Mouse (Mus musculus) hindbrain, embryonic 10.5 days (tissue): ENCODE results near the gene Adamtsl5. TPM values are rescaled to one million over a fixed set of nuclear protein-coding genes. Genes with fewer than 3 reads are reported as not detected.
A peak's percentile ranks its signal among the peaks of the same experiment; 100 is the strongest.

Experiments
- DNase-seq: peaks from one replicate; pipeline ENCODE4 v3.0.0-alpha.2; 2017; ENCODE audit warnings: low spot score
- H3K27ac ChIP-seq: fragments of 300-500 bp; sonication (generic); 2 replicates; pipeline ENCODE4 v1.5.1; 2016; ENCODE audit warnings: mild to moderate bottlenecking, moderate library complexity
- H3K27me3 ChIP-seq: fragments of 300-500 bp; sonication (generic); 2 replicates; pipeline ENCODE4 v1.6.1; 2016; ENCODE audit warnings: mild to moderate bottlenecking; ENCODE audit not compliant: poor library complexity, insufficient read depth, severe bottlenecking
- H3K36me3 ChIP-seq: fragments of 300-500 bp; sonication (generic); 2 replicates; pipeline ENCODE4 v1.6.1; 2016; ENCODE audit warnings: mild to moderate bottlenecking, moderate library complexity
- H3K4me1 ChIP-seq: fragments of 300-500 bp; sonication (generic); replicated peaks from 2 replicates; pipeline ENCODE4 v1.6.1; 2016; ENCODE audit warnings: mild to moderate bottlenecking
- H3K4me3 ChIP-seq: fragments of 300-500 bp; sonication (generic); 2 replicates; pipeline ENCODE4 v1.5.1; 2016; ENCODE audit warnings: mild to moderate bottlenecking, moderate library complexity
- H3K9me3 ChIP-seq: fragments of 300-500 bp; sonication (generic); 2 replicates; pipeline ENCODE4 v1.6.1; 2016; ENCODE audit warnings: mild to moderate bottlenecking, moderate library complexity
- WGBS: fragments of 180-500 bp; shearing (Covaris S2); methylation state at CpG from one replicate; pipeline ENCODE4 v1.1.7; 2016; 5-methylcytosine and 5-hydroxymethylcytosine counted together
- polyA plus RNA-seq: library from polyadenylated mRNA; unstranded; fragments of >200 nt; fragmentation: Nextera tagmentation; extraction: Ambion mirVana; gene quantifications from 2 replicates; pipeline ENCODE4 v1.2.1, GENCODE M21; 2016

The Adamtsl5 gene
- polyA plus RNA-seq, 1 experiment from 2014 or later: 1.3 TPM

DNA sequence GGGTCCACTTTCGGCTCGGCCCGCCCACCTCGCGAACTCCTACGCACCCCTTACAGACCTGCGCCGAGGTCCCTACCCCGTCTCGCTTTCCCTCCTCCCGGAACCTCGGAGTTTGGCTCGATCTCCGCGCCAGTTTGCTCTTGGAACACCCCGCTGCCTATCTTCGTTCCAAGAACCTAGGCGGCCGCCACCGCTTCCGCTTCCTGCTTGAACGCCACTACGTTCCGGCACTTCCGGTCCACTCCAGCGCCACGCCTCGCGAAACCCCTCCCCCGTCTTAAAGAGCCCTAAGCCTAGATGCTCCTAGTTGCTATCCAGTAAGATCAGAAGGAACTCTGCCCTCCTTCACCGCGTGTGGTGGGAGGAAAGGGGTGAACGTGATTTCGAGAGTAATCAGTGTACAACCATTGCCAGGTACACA is 27.9 kb downstream of the Adamtsl5 start, which contains the start of gene 2310011J03Rik:
2310011J03Rik (minus strand) TSS at position 198 of the 421 bp plus-strand sequence.
- no peaks in the 10 kb centered on the region for H3K9me3 ChIP-seq
- H3K27me3 ChIP-seq: peaks cover 62% of the 10 kb centered on the region
- H3K36me3 ChIP-seq: peaks cover 40% of the 10 kb centered on the region
- peaks cover 77% of the 10 kb centered on the region for H3K4me1 ChIP-seq
- peak within 1 kb of the TSS; percentile 85 for H3K27ac ChIP-seq
- WGBS: under 1% methylated on average over 34 of the region's 34 CpGs
- peak; percentile 92 for DNase-seq
- H3K4me3 ChIP-seq: peak within 1 kb of the TSS; percentile 78

DNA sequence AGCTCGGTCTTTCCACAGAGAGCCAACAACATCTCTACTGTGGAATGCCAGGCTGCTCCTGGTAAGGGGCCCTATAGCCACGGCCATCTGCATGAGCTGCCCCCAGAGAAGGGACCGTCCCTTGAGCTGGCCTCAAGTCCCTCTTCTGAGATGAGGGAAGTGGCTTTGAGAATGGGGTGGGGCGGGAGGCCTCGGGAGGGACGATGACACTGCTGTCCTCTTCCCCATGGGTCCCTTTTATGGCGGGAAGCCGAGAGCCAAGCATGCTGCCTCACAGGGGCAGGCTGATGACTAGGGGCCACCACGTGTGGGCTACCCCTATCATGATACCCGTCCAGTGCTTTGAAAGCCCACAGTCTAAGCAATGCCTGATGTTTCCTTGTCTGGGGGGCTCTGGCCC is 31.2 kb downstream of the Adamtsl5 start:
- H3K9me3 ChIP-seq: no peaks in the 10 kb centered on the region
- H3K27ac ChIP-seq: no peak overlapping the region
- peaks cover 86% of the 10 kb centered on the region for H3K4me1 ChIP-seq
- H3K27me3 ChIP-seq: peaks cover 67% of the 10 kb centered on the region
- DNase-seq: no peak
- H3K4me3 ChIP-seq: peak overlapping the region; percentile 78; the same call in 1 of the 2 replicates
- 66% methylated on average over 10 of the region's 10 CpGs for WGBS
- peaks cover 73% of the 10 kb centered on the region for H3K36me3 ChIP-seq

DNA sequence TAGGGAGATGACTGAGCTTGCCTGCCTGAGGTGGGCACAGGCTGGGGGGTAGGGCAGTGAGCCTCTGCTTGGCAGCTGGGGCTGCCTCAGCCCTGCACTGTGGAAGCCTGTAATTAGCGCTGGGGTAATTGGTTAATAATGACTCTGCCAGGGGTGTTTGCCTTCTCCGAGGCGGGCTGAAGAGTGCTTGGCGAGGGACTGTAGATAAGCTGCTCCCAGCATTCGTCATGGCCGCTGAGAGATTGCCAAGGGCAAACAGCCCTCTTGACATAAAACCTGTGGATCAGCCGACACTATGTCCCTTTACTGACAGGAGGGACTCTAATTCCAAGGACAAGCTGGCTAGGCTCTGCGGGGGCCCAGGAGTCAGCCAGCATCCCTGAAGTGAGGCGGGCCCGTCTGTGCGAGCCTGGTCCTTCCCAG is 31.8 kb downstream of the Adamtsl5 start:
- Histone ChIP-seq H3K4me1 (peaks cover 79% of the 10 kb centered on the region), H3K4me3 (no peak overlapping the region), H3K36me3 (peaks cover 80% of the 10 kb centered on the region), H3K9me3 (no peaks in the 10 kb centered on the region), H3K27me3 (peaks cover 67% of the 10 kb centered on the region), H3K27ac (no peak overlapping the region)
- DNase-seq: no peak
- WGBS: 44% methylated on average over 11 of the region's 11 CpGs

DNA sequence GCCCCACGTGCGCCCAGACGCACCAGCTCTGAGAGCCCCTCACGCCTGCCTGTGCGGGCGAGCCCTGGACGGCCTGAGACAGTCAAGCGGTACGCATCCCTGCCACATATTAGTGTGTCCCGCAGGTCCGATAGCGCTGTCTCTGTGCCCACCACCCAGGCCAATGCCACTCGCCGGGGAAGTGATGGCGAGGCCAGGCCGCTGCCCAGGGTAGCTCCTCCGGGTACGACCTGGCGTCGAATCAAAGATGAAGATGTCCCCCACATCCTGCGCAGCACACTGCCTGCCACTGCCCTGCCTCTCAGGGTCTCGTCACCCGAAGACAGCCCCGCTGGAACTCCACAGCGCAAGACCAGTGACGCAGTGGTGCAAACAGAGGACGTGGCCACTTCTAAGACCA is 32.9 kb downstream of the Adamtsl5 start:
- H3K36me3 ChIP-seq: peaks cover 90% of the 10 kb centered on the region
- no peak for DNase-seq
- H3K27me3 ChIP-seq: peaks cover 78% of the 10 kb centered on the region
- H3K9me3 ChIP-seq: no peaks in the 10 kb centered on the region
- peaks cover 73% of the 10 kb centered on the region for H3K4me1 ChIP-seq
- H3K4me3 ChIP-seq: 0 out of 2 replicates have a peak overlapping the region, but pooled peaks have one; percentile 4
- 0 out of 2 replicates have a peak overlapping the region, but pooled peaks have one; percentile 2 for H3K27ac ChIP-seq
- WGBS: 52% methylated on average over 27 of the region's 27 CpGs

DNA sequence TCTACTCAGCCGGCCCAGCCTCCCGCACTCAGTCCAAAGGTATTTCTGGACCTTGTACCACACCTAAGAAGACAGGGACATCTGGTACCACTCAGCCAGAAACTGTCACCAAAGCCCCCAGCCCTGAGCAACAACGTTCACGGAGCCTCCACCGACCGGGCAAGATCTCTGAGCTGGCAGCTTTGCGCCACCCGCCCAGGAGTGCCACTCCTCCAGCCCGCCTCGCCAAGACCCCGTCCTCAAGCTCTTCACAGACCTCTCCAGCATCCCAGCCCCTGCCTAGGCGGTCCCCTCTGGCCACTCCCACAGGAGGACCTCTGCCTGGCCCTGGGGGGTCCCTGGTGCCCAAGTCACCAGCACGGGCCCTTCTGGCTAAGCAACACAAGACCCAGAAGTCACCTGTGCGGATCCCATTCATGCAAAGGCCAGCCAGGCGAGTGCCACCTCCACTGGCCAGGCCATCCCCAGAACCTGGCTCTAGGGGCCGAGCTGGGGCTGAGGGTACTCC is 33.7 kb downstream of the Adamtsl5 start:
- 54% methylated on average over 16 of the region's 16 CpGs for WGBS
- H3K36me3 ChIP-seq: peaks cover 97% of the 10 kb centered on the region
- no peak for DNase-seq
- peaks cover 66% of the 10 kb centered on the region for H3K4me1 ChIP-seq
- peaks cover 83% of the 10 kb centered on the region for H3K27me3 ChIP-seq
- no peak overlapping the region for H3K27ac ChIP-seq
- 0 out of 2 replicates have a peak overlapping the region, but pooled peaks have one; percentile 4 for H3K4me3 ChIP-seq
- H3K9me3 ChIP-seq: no peaks in the 10 kb centered on the region

DNA sequence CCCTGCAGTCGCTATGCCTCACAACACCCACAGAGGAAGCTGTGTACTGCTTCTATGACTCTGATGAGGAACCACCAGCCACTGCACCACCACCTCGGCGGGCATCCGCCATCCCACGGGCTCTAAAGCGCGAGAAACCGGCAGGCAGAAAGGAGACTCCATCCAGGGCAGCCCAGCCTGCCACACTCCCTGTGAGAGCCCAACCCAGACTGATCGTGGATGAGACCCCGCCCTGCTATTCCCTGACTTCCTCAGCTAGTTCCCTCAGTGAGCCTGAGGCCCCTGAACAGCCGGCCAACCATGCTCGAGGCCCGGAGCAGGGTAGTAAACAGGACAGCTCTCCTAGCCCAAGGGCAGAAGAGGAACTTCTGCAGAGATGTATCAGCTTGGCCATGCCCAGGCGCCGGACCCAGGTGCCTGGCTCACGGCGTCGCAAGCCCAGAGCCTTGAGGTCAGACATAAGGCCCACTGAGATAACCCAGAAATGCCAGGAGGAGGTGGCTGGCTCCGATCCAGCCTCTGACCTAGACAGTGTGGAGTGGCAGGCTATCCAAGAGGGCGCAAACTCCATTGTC is 34.5 kb downstream of the Adamtsl5 start:
- 59% methylated on average over 20 of the region's 20 CpGs for WGBS
- Histone ChIP-seq H3K27me3 (peaks cover 89% of the 10 kb centered on the region), H3K4me1 (peaks cover 58% of the 10 kb centered on the region), H3K36me3 (peaks cover 99% of the 10 kb centered on the region), H3K4me3 (peak overlapping the region; percentile 9; the same call in 1 of the 2 replicates), H3K27ac (0 out of 2 replicates have a peak overlapping the region, but pooled peaks have one; percentile 23), H3K9me3 (no peaks in the 10 kb centered on the region)
- DNase-seq: no peak

DNA sequence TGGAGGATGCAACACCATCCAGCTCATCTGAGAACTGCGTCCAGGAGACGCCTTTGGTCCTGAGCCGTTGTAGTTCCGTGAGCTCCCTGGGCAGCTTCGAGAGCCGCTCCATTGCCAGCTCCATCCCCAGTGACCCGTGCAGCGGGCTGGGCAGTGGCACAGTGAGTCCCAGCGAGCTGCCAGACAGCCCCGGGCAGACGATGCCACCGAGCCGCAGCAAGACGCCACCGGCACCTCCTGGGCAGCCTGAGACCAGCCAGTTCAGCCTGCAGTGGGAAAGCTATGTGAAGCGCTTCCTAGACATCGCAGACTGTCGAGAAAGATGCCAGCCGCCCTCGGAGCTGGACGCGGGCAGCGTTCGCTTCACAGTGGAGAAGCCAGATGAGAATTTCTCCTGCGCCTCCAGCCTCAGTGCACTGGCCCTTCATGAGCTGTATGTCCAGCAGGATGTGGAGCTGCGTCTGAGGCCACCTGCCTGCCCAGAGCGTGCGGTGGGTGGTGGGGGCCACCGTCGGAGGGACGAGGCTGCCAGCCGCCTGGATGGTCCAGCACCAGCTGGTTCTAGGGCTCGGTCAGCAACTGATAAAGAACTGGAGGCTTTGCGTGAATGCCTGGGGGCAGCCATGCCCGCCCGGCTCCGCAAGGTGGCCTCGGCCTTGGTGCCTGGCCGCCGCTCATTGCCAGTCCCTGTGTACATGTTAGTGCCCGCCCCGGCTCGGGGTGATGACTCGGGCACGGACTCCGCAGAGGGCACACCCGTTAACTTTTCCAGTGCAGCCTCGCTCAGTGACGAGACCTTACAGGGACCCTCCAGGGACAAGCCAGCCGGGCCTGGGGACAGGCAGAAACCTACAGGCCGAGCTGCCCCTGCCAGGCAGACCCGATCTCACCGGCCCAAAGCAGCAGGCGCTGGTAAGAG is 35.4 kb downstream of the Adamtsl5 start:
- peaks cover 50% of the 10 kb centered on the region for H3K4me1 ChIP-seq
- peaks cover 99% of the 10 kb centered on the region for H3K36me3 ChIP-seq
- H3K27ac ChIP-seq: no peak overlapping the region
- H3K4me3 ChIP-seq: 0 out of 2 replicates have a peak overlapping the region, but pooled peaks have one; percentile 14
- no peak for DNase-seq
- no peaks in the 10 kb centered on the region for H3K9me3 ChIP-seq
- WGBS: 75% methylated on average over 54 of the region's 54 CpGs
- H3K27me3 ChIP-seq: peaks cover 89% of the 10 kb centered on the region

DNA sequence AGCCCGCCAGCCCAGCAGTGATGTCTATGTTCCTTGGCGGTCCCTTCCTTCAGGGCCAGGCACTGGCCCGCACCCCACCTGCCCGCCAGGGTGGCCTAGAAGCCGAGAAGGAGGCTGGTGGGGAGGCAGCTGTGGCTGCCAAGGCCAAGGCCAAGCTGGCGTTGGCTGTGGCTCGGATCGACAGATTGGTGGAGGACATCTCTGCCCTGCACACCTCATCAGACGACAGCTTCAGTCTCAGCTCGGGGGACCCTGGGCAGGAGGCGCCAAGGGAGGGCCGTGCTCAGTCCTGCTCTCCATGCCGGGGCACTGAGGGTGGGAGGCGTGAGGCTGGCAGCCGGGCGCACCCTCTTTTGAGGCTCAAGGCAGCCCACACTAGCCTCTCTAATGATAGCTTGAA is 36.7 kb downstream of the Adamtsl5 start:
- DNase-seq: no peak
- Histone ChIP-seq H3K4me3 (no peak overlapping the region), H3K27me3 (peaks cover 89% of the 10 kb centered on the region), H3K27ac (no peak overlapping the region), H3K9me3 (no peaks in the 10 kb centered on the region), H3K4me1 (peaks cover 39% of the 10 kb centered on the region), H3K36me3 (peaks cover 99% of the 10 kb centered on the region)
- 88% methylated on average over 16 of the region's 16 CpGs for WGBS

DNA sequence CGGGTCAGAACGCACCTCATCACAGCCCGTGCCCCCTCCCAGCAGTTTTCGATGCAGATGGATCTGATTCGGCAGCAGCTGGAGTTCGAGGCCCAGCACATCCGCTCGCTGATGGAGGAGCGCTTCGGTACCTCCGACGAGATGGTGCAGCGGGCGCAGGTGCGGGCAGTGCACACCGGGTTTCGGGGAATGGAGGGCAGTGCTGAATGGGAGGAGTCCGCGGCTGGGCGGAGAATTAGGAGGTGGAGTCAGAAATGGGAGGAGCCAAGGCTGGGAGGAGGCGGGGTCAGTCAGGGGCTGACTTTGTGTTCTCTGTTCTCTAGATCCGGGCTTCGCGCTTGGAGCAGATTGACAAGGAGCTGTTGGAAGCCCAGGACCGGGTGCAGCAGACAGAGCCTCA is 43.4 kb downstream of the Adamtsl5 start:
- WGBS: 18% methylated on average over 25 of the region's 25 CpGs
- H3K27ac ChIP-seq: no peak overlapping the region
- H3K9me3 ChIP-seq: no peaks in the 10 kb centered on the region
- DNase-seq: no peak
- H3K27me3 ChIP-seq: peaks cover 81% of the 10 kb centered on the region
- H3K36me3 ChIP-seq: peaks cover 74% of the 10 kb centered on the region
- peak overlapping the region; percentile 29 for H3K4me3 ChIP-seq
- H3K4me1 ChIP-seq: peaks cover 40% of the 10 kb centered on the region

DNA sequence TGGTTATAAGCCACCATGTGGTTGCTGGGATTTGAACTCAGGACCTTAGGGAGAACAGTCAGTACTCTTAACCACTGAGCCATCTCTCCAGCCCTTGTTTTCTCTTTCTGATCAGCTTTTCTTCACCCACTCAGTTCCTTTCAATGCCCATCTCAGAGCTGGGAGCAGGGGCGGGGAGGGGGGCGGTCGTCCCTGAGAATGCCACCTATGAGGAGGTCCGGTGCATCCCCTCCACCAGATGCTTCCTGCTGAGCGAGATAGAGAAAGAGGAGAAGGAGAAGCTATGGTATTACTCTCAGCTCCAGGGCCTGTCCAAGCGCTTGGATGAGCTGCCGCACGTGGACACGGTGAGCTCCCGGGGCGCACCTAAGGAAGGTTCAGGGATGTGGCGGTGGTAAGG is 43.8 kb downstream of the Adamtsl5 start:
- H3K27ac ChIP-seq: no peak overlapping the region
- 26% methylated on average over 12 of the region's 12 CpGs for WGBS
- peaks cover 44% of the 10 kb centered on the region for H3K4me1 ChIP-seq
- H3K36me3 ChIP-seq: peaks cover 71% of the 10 kb centered on the region
- H3K9me3 ChIP-seq: no peaks in the 10 kb centered on the region
- no peak for DNase-seq
- H3K27me3 ChIP-seq: peaks cover 85% of the 10 kb centered on the region
- H3K4me3 ChIP-seq: peak overlapping the region; percentile 29

DNA sequence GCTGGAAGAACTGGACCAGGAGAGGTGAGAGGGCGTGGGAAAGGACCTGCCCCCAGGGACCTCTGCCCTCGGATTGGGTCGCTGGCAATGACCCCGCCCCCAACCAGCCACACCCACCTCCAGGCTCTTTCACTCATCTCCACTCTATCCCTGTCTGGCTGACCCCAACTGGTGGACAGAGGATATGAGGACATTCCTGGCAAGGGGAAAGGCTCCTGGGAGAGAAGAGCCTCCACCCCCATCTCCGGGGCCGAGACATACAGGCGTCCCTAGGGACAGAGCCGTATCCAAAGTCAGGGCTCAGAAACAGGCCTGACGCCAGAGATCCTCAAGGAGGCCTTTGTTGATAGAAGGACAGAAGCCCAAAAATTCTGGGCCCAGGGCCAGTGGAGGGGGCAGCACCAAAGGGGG is 45.7 kb downstream of the Adamtsl5 start:
- Histone ChIP-seq H3K27me3 (peaks cover 92% of the 10 kb centered on the region), H3K36me3 (peaks cover 51% of the 10 kb centered on the region), H3K4me1 (peaks cover 64% of the 10 kb centered on the region), H3K9me3 (no peaks in the 10 kb centered on the region), H3K4me3 (peak overlapping the region; percentile 68), H3K27ac (peak overlapping the region; percentile 96)
- WGBS: 5% methylated on average over 9 of the region's 9 CpGs
- DNase-seq: peak; percentile 73

DNA sequence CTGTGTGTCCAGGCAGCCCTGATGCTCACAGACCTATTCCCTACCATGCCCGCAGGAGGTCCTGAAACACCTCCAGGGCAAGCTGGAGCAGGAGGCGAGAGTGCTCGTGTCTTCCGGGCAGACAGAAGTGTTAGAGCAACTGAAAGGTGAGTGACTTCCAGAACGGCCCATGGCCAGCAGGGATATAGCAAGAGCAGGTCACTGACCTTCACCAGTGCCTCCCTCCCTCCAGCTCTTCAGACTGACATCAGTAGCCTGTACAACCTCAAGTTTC is 46.2 kb downstream of the Adamtsl5 start:
- 51% methylated on average over 5 of the region's 5 CpGs for WGBS
- H3K4me3 ChIP-seq: peak overlapping the region; percentile 68
- H3K27ac ChIP-seq: peak overlapping the region; percentile 96
- no peaks in the 10 kb centered on the region for H3K9me3 ChIP-seq
- H3K36me3 ChIP-seq: peaks cover 46% of the 10 kb centered on the region
- H3K4me1 ChIP-seq: peaks cover 68% of the 10 kb centered on the region
- no peak for DNase-seq
- H3K27me3 ChIP-seq: peaks cover 92% of the 10 kb centered on the region
